Comparison of ENCODE assay signal across 12 mouse cellular contexts in genomic region chr3:101381691-101382090, GRCm38 (mm10). TPM values are rescaled to one million over a fixed set of nuclear protein-coding genes. Genes with fewer than 3 reads are reported as not detected.
DNase-seq lines count a peak whose midpoint lies in the region; ATAC-seq and TF ChIP-seq lines count a peak whose summit lies in the region.
"Had no signal": no experiment of that assay in that cellular context is flagged by ENCODE, and none has a peak within 500 bp of the region (broad histone marks: within the 10 kb centered on the region; RNA-seq: fewer than 3 reads in every experiment).

No protein-coding gene starts in this region.

- H3K9ac ChIP-seq in heart, embryonic 16.5 days (ENCODE audit: low read length) = no peak overlapping the region
- no peak overlapping the region for H3K9ac ChIP-seq in embryonic facial prominence, embryonic 11.5 days (replicated peaks; ENCODE audit: low read length)
- H3K9ac ChIP-seq in midbrain, embryonic 16.5 days (ENCODE audit: low read depth, low read length) = no peak overlapping the region
- H3K9ac ChIP-seq in lung, postnatal 0 days (replicated peaks; ENCODE audit: low read depth) = no peak overlapping the region

- ATAC-seq in heart, embryonic 16.5 days (replicated peaks; ENCODE audit: extremely low read depth, insufficient read depth, low FRiP score) = no peak
- no peak for ATAC-seq in embryonic facial prominence, embryonic 11.5 days (replicated peaks; ENCODE audit: insufficient number of reproducible peaks, low FRiP score, low TSS enrichment, low read depth)
- no peak for ATAC-seq in midbrain, embryonic 16.5 days
- ATAC-seq in lung, postnatal 0 days = no peak

- no peak for TF ChIP-seq CTCF in lung, postnatal 0 days (IDR thresholded peaks at IDR 0.05)

- H3K36me3 ChIP-seq in heart, embryonic 16.5 days (ENCODE audit: control insufficient read depth, insufficient read depth) = no peaks in the 10 kb centered on the region
- no peaks in the 10 kb centered on the region for H3K36me3 ChIP-seq in embryonic facial prominence, embryonic 11.5 days (replicated peaks; ENCODE audit: control insufficient read depth, insufficient read depth, low read depth, low read length)
- H3K36me3 ChIP-seq in midbrain, embryonic 16.5 days (ENCODE audit: control insufficient read depth, insufficient read depth, low read length) = no peaks in the 10 kb centered on the region
- H3K36me3 ChIP-seq in lung, postnatal 0 days (ENCODE audit: insufficient read depth, low read length) = no peaks in the 10 kb centered on the region

- no peak overlapping the region for H3K27ac ChIP-seq in heart, embryonic 16.5 days (ENCODE audit: low read length)
- no peak overlapping the region for H3K27ac ChIP-seq in embryonic facial prominence, embryonic 11.5 days (replicated peaks; ENCODE audit: low read depth, low read length)
- no peak overlapping the region for H3K27ac ChIP-seq in midbrain, embryonic 16.5 days (ENCODE audit: low read length)
- H3K27ac ChIP-seq in lung, postnatal 0 days (ENCODE audit: low read length) = no peak overlapping the region
- H3K27ac ChIP-seq: layer of hippocampus, adult 2 months had no signal

- 41% methylated on average over 5 of the region's 5 CpGs for WGBS in heart, embryonic 16.5 days
- WGBS in embryonic facial prominence, embryonic 11.5 days = 32% methylated on average over 5 of the region's 5 CpGs
- WGBS in midbrain, embryonic 16.5 days = 86% methylated on average over 5 of the region's 5 CpGs
- WGBS in lung, postnatal 0 days = 70% methylated on average over 5 of the region's 5 CpGs

- H3K4me1 ChIP-seq in heart, embryonic 16.5 days (ENCODE audit: control insufficient read depth, insufficient read depth, low read length) = peaks cover 43% of the 10 kb centered on the region
- peaks cover 7% of the 10 kb centered on the region for H3K4me1 ChIP-seq in embryonic facial prominence, embryonic 11.5 days (ENCODE audit: control insufficient read depth, insufficient read depth, low read length)
- H3K4me1 ChIP-seq in midbrain, embryonic 16.5 days (ENCODE audit: control insufficient read depth, insufficient read depth, low read length) = peaks cover 59% of the 10 kb centered on the region
- peaks cover 13% of the 10 kb centered on the region for H3K4me1 ChIP-seq in lung, postnatal 0 days (ENCODE audit: insufficient read depth, low read depth, low read length)

- no peak for TF ChIP-seq EP300 in lung, postnatal 0 days (IDR thresholded peaks at IDR 0.05)

- H3K9me3 ChIP-seq in heart, embryonic 16.5 days (replicated peaks; ENCODE audit: control insufficient read depth, low read length) = no peaks in the 10 kb centered on the region
- no peaks in the 10 kb centered on the region for H3K9me3 ChIP-seq in embryonic facial prominence, embryonic 11.5 days (replicated peaks; ENCODE audit: control insufficient read depth, low read length)
- no peaks in the 10 kb centered on the region for H3K9me3 ChIP-seq in midbrain, embryonic 16.5 days (replicated peaks; ENCODE audit: control insufficient read depth, low read length, poor library complexity, severe bottlenecking)
- no peaks in the 10 kb centered on the region for H3K9me3 ChIP-seq in lung, postnatal 0 days (ENCODE audit: low read length)

- DNase-seq in heart, adult 18-20 months = no peak
- peak; percentile 71 for DNase-seq in embryonic facial prominence, embryonic 11.5 days (ENCODE audit: low spot score)
- DNase-seq in forelimb bud, embryonic 11.5 days (ENCODE audit: low read depth, low spot score) = peak; percentile 48
- no peak for DNase-seq in urinary bladder, postnatal 4 days (ENCODE audit: low spot score in 2 of 2)
- no peak for DNase-seq in lung, postnatal 0 days (ENCODE audit: low spot score)
- DNase-seq: cerebellum, adult 9-10 months; heart, adult 11 months; kidney, adult 2 months; lung, postnatal 4 days had no signal

- peak overlapping the region; percentile 91; the same call in 1 of the 2 replicates for H3K4me2 ChIP-seq in heart, embryonic 16.5 days (ENCODE audit: low read depth, low read length)
- H3K4me2 ChIP-seq in embryonic facial prominence, embryonic 11.5 days (ENCODE audit: low read depth, low read length) = peak overlapping the region; percentile 5; the same call in 1 of the 2 replicates
- H3K4me2 ChIP-seq in midbrain, embryonic 16.5 days (ENCODE audit: low read length) = peak overlapping the region; percentile 89
- no peak overlapping the region for H3K4me2 ChIP-seq in lung, postnatal 0 days (replicated peaks; ENCODE audit: low read depth, low read length)

- no peak overlapping the region for H3K4me3 ChIP-seq in heart, embryonic 16.5 days (ENCODE audit: low read length)
- H3K4me3 ChIP-seq in embryonic facial prominence, embryonic 11.5 days (ENCODE audit: low read depth, low read length) = no peak overlapping the region
- H3K4me3 ChIP-seq in midbrain, embryonic 16.5 days (ENCODE audit: low read depth, low read length) = no peak overlapping the region
- no peak overlapping the region for H3K4me3 ChIP-seq in lung, postnatal 0 days (ENCODE audit: low read depth, low read length)
- H3K4me3 ChIP-seq: layer of hippocampus, adult 2 months had no signal

- H3K27me3 ChIP-seq in heart, embryonic 16.5 days (ENCODE audit: control insufficient read depth, insufficient read depth, low read length) = no peaks in the 10 kb centered on the region
- no peaks in the 10 kb centered on the region for H3K27me3 ChIP-seq in embryonic facial prominence, embryonic 11.5 days (ENCODE audit: control insufficient read depth, insufficient read depth, low read length)
- no peaks in the 10 kb centered on the region for H3K27me3 ChIP-seq in midbrain, embryonic 16.5 days (ENCODE audit: control insufficient read depth, insufficient read depth, low read depth, low read length)
- no peaks in the 10 kb centered on the region for H3K27me3 ChIP-seq in lung, postnatal 0 days (replicated peaks; ENCODE audit: insufficient read depth, low read length)

RNA-seq across cellular contexts. Expression of gene Igsf3, which starts 4.8 kb away (rescaled TPM):
- polyA plus RNA-seq in heart, embryonic 16.5 days (2015; fragmentation: Nextera tagmentation; extraction: Ambion mirVana) = 36.2 and 38.1 TPM in 2 replicates
- 10 to 100 TPM; 10.5 to 10.6 TPM for total RNA-seq in heart, adult 18-20 months (2021)
- 40.6 and 42.3 TPM in 2 replicates for polyA plus RNA-seq in embryonic facial prominence, embryonic 11.5 days (2014; fragmentation: Nextera tagmentation; extraction: Ambion mirVana)
- polyA plus RNA-seq in midbrain, embryonic 16.5 days (2015; fragmentation: Nextera tagmentation; extraction: Ambion mirVana) = 93.6 and 100 TPM in 2 replicates
- polyA plus RNA-seq in lung, postnatal 0 days (2015; fragmentation: Nextera tagmentation; extraction: Ambion mirVana) = 16.9 and 17.8 TPM in 2 replicates

Comparison
In these comparisons a context has a peak if more than half of its experiments do, and no peak if none do; other contexts are left out.
1. DNase-seq: peak in embryonic facial prominence, embryonic 11.5 days (single experiment) and forelimb bud, embryonic 11.5 days (single experiment); none in heart, adult 18-20 months (0 of 2), urinary bladder, postnatal 4 days (0 of 2) and lung, postnatal 0 days (single experiment).